Mouse (Mus musculus): ENCODE results near the gene N6amt1. TPM values are rescaled to one million over a fixed set of nuclear protein-coding genes. Genes with fewer than 3 reads are reported as not detected.

Gene N6amt1
- total RNA-seq (2014; fragmentation: Nextera tagmentation) (13.9 and 18.0 TPM in 2 replicates), total RNA-seq (2017) (11.7 and 16.5 TPM in 2 replicates)

DNA sequence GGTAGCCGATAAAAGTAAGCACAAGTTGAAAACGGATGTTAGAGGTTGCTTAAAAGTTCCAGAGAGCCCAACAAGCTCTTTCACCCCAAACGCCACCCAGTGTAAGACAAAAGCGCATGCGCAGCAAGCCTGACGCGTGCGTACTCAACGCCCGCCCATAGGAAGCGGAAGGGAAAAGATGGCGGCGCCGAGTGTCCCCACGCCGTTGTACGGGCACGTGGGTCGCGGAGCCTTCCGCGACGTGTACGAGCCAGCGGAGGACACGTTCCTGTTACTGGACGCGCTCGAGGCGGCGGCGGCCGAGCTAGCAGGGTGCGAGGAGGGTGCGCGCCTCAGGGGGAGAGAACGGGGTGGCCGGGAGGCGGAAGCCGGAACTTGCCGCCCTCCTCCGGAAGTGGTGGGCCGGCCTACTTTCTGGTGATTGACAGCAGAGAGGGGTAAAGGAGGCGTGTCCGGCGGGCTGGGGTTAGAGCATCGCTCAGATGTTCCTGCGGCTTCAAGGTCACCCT is at the start of gene N6amt1:
N6amt1 (plus strand) TSS at position 111 of the 509 bp plus-strand sequence.
- ATAC-seq (replicated peaks; ENCODE audit: low FRiP score, low TSS enrichment, poor library complexity, severe bottlenecking), result peak; percentile 99

DNA sequence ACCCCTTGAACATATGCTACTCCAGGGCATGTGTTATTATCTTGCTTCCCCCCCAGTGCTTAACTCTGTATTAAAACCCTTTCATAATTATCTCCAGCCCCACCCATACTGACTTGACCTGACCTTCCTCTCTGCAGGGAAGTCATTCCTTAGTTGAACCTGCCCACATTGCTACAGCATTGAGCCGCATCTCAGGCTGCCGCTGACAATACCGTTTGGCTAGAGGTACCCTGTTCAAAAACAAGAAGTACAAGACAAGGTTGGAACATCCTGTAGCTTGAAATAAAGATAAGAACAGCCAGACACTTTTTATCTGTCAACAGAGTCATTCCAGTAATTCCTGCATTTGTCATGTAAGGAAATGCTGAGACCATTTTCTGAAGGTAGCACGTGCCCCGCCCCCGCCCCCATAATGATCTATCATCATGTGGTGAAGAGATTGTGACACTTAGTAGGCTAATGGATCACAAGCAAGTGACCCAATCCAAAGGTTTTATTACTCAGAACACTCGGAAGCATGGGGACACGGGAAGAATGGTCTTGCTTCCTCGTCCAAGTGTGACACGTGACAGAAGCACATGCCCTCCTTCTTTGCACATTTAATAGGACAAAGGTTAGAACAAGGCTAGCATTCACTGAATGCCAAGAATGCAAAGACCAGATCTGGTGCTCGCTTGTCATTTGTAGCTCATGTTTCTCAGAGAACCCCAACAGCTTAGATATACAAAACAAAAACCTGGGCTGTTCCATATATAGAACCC is 48.6 kb upstream of the N6amt1 start:
- no peak for ATAC-seq (replicated peaks; ENCODE audit: low FRiP score, low TSS enrichment, poor library complexity, severe bottlenecking)

DNA sequence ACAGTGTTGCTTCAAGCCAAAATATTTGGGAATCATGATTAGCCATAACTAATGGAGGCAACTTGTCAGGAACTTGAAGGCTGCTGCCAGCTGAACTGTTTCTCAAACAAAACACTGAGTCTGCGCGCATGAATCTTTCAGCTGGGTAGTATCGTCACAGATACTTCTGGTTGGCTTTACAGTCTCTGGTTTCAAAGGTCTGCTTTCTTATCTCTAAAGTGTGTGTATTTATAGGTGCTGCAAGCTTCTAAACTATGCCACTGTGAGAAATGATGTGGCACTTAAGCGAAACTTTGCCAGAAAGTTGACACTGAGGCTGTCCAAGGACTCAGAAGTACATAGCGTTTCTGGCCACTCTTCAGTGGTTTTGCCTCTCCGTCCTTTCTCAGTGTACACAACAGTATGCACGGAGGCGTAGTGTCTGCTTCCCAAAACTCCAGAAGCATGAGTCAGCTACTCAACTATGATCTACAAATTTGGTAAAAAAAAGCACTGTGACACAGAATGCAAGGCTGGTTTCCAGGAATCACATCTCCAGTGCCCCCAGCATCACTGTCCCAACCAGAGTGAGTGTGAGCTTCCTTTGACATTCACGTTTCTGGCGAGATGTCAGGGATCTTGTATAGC is 46.8 kb upstream of the N6amt1 start:
- ATAC-seq (replicated peaks; ENCODE audit: low FRiP score, low TSS enrichment, poor library complexity, severe bottlenecking), result no peak

DNA sequence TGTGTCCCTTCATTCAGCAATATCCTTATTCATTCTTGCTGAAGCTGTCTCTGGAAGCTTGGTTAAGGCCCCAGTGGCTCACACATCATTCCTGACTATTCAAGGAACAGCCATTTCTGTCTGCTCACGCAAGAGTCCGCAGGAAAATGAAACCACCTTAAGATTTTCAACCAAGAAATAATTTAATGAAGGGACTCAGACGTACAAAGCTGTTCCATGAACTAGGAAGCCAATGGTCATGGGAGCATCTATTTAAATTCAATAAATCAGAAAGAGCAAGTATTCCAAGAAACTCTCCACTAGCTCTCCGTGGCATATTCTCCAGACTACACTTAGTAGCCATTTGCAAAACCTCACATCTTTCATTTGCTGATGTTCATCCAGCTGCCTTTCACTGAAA is 43.3 kb upstream of the N6amt1 start:
- no peak for ATAC-seq (replicated peaks; ENCODE audit: low FRiP score, low TSS enrichment, poor library complexity, severe bottlenecking)

DNA sequence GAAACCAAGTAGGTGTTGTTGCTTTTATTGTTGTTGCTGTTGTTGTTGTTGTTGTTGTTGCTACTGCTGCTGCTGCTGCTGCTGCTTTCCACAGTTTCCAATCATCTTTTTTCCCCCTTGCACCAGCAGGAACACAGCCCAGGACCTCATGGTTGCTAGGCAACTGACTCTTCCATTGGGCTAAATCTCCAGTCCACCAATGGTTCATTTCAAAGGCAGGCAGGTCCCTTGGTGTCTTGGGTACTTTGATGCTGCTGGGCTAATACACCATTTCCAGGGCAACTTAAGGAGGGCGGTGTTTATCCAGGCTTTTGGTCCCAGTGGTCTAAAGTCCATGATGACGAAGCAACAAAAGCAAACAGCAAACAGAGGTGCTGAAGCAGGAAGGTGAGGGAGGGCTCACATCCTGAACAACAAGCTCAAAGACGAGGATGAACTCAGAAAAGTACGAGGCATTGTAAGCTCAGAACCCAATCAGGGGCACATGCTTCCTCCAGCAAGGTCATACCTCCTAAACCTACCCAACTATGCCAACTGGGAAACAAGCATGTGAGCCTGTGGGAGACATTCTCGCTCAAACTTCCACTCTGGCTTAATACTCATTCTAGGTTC is 35.7 kb upstream of the N6amt1 start:
- no peak for ATAC-seq (replicated peaks; ENCODE audit: low FRiP score, low TSS enrichment, poor library complexity, severe bottlenecking)

GRCm38 (mm10) chr16:87318998-87319397 is 35.0 kb upstream of the N6amt1 start:
- no peak for ATAC-seq (replicated peaks; ENCODE audit: low FRiP score, low TSS enrichment, poor library complexity, severe bottlenecking)

- ATAC-seq (replicated peaks; ENCODE audit: low FRiP score, low TSS enrichment, poor library complexity, severe bottlenecking), result no peak
Observed at GRCm38 (mm10) chr16:87319541-87320251, 34.3 kb upstream of the N6amt1 start.

GRCm38 (mm10) chr16:87320252-87320555 is 33.8 kb upstream of the N6amt1 start:
- ATAC-seq (replicated peaks; ENCODE audit: low FRiP score, low TSS enrichment, poor library complexity, severe bottlenecking), result no peak

- ATAC-seq (replicated peaks; ENCODE audit: low FRiP score, low TSS enrichment, poor library complexity, severe bottlenecking), result no peak
Observed at GRCm38 (mm10) chr16:87324571-87324970, 29.4 kb upstream of the N6amt1 start.

- ATAC-seq (replicated peaks; ENCODE audit: low FRiP score, low TSS enrichment, poor library complexity, severe bottlenecking), result no peak
Observed at GRCm38 (mm10) chr16:87329986-87330385, 24.0 kb upstream of the N6amt1 start.

GRCm38 (mm10) chr16:87334756-87335155 is 19.2 kb upstream of the N6amt1 start:
- ATAC-seq (replicated peaks; ENCODE audit: low FRiP score, low TSS enrichment, poor library complexity, severe bottlenecking), result no peak

DNA sequence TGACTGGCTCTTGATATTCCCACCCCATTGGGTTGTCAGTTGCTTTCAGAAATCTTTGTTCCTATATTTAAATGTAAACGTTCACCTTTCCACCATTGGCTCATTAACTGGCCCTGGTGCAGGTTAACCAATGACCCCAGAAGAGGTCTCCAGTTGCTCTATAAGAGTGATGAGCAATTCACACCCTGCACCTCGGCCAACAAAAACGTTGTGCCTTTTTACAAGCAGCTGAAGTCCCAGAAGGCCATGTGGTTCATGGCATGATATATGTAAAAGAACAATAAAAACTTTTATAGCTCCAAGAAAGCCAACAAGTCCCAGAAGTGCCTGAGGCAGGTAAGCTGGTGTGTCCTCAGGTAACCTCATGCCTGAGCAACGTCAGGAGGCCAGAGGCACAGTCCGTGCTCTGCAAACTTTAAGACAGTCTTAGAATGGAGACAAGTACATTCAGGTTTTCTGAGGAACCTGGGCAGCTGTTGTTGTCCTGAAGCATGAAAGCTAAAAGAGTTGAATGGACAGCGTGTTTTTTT is 12.9 kb upstream of the N6amt1 start:
- no peak for ATAC-seq (replicated peaks; ENCODE audit: low FRiP score, low TSS enrichment, poor library complexity, severe bottlenecking)

GRCm38 (mm10) chr16:87348133-87348532 is 5.9 kb upstream of the N6amt1 start:
- ATAC-seq (replicated peaks; ENCODE audit: low FRiP score, low TSS enrichment, poor library complexity, severe bottlenecking), result no peak

DNA sequence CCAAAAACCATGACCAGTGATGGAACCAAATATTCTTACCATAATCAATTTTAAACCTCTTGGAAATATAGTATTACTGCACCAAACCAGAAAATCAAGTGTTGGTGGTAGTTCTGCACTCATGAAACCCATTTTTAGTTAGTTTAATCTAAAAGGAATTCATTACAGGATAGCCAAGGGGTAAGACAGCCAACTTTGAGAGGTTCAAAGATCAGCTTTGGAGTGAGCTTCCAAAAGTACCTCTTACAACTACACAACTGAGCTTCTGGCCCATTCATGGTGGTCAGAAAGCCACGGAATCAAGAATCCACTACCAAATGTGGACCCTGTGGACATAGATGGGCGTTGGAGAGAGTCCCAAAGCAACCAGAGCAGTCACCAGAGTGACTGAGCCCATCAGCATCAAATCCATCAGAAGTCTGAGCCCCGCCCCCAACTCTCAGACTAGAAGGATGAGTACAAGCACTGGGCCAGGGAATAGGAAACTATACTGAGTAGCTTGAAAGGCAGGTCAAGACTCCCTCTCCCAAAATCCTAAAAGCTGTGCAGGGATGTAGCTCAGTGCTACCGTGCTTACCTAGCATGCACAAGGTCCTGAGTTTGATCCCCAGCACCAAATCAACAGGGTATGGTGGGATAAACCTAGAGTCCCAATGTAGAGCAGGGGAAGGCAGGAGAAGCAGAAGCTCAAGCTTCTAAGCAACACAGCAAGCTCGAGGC is 2.4 kb upstream of the N6amt1 start:
- ATAC-seq (replicated peaks; ENCODE audit: low FRiP score, low TSS enrichment, poor library complexity, severe bottlenecking), result no peak

DNA sequence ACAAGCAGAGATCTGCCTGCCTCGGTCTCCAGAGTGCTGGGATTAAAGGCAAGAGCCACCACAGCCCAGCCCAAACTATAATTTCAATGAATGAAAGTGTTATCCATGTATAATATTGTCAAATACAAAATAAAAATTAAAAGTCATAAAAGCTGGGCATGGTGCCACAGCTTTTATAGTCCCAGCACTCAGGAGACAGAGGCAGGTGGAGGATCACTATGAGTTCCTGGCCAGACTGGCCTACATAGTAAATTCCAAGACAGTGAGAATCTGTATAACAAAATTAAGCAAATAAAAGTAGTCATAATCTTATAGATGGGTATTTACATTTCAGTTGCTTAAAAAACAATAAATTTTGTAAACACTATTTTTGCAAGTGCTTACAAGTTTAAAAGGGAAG is 380 bp upstream of the N6amt1 start:
- no peak for ATAC-seq (replicated peaks; ENCODE audit: low FRiP score, low TSS enrichment, poor library complexity, severe bottlenecking)

- no peak for ATAC-seq (replicated peaks; ENCODE audit: low FRiP score, low TSS enrichment, poor library complexity, severe bottlenecking)
Observed at GRCm38 (mm10) chr16:87354748-87355147, 763 bp downstream of the N6amt1 start.

DNA sequence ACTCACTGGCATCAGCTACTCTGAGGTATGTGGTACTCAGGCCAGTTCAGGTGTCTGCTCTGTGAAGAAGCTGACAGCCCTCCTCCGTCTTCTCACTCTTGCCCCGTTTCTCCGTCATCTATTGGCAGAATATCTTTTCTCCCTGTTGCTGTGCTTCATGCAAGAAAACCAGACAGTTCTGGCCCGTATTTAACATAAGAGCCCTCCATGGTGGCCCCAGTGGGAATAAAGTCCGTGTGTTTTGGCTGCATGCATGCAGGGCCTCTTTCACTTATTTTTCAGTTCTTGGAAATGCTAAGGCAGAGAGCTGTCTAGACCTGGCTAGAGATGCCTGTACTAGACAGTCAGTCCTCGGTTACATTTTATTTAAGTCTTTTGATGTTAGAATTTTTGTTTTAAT is 6.1 kb downstream of the N6amt1 start:
- no peak for ATAC-seq (replicated peaks; ENCODE audit: low FRiP score, low TSS enrichment, poor library complexity, severe bottlenecking)

DNA sequence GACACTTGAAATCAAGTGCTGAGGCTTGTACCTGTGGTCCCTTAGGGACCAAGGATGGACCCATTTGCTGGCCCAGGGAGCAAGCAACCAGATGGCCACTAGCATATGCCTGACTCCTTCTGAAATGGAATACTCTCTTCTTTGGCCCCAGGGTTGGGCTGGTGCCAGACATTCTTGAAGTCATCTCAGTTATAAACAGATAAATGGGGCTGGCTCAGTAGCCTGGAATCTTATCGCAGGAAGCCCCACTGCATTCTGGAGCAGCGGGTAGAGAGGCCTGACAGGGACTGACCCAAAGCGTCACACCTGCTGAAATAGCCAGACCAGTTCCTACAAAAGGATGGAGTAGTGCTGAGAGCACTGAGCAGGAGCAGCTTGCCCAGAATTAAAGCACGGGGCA is 10.2 kb downstream of the N6amt1 start:
- no peak for ATAC-seq (replicated peaks; ENCODE audit: low FRiP score, low TSS enrichment, poor library complexity, severe bottlenecking)

DNA sequence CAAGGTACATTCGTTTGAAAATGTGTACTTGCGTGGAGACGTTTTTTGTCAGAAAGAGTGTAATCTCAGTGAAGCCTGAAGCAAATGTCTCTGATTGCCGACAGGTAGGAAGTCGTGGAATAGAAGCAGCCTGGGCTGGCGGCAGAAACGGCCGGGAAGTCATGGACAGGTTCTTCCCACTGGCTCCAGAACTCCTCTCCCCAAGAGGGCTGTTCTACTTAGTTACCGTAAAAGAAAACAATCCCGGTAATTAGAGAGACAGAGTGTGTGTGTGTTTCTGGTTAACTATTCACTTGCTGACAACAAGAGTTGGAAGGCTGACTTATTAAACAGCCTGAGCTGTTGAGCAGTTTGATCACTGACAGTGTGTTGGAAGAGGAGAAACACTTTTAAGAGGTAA is 12.1 kb downstream of the N6amt1 start:
- ATAC-seq (replicated peaks; ENCODE audit: low FRiP score, low TSS enrichment, poor library complexity, severe bottlenecking), result no peak

All from megakaryocyte-erythroid progenitor cell, adult 5-6 weeks (primary cell).